Mouse (Mus musculus) liver, postnatal 0 days (tissue): ENCODE results near the gene Lrrc47. TPM values are rescaled to one million over a fixed set of nuclear protein-coding genes. Genes with fewer than 3 reads are reported as not detected.
A peak's percentile ranks its signal among the peaks of the same experiment; 100 is the strongest.

Source experiments
- ATAC-seq: fragments of 200-750 bp; cut with Nextera tagmentation; 2 replicates; pipeline ENCODE4 v1.8.0; 2017; ENCODE audit warnings: mild to moderate bottlenecking, moderate library complexity
- DNase-seq: peaks from one replicate; pipeline ENCODE4 v3.0.0-alpha.2; 2016
- H3K27ac ChIP-seq: fragments of 300-500 bp; sonication (generic); 2 replicates; pipeline ENCODE4 v1.5.1; 2014; ENCODE audit warnings: antibody characterized with exemption, moderate library complexity, mild to moderate bottlenecking, low read depth
- H3K27me3 ChIP-seq: fragments of 300-500 bp; sonication (generic); 2 replicates; pipeline ENCODE4 v1.6.1; 2014; ENCODE audit warnings: low read length, control low read depth, mixed read lengths; ENCODE audit not compliant: insufficient read depth
- H3K36me3 ChIP-seq: fragments of 300-500 bp; sonication (generic); replicated peaks from 2 replicates; pipeline ENCODE4 v1.6.1; 2014; ENCODE audit warnings: mild to moderate bottlenecking, control low read depth, low read length, moderate library complexity, mixed read lengths; ENCODE audit not compliant: insufficient read depth
- H3K4me1 ChIP-seq: fragments of 300-500 bp; sonication (generic); 2 replicates; pipeline ENCODE4 v1.6.1; 2014; ENCODE audit warnings: antibody characterized with exemption, mild to moderate bottlenecking, control low read depth; ENCODE audit not compliant: insufficient read depth
- H3K4me2 ChIP-seq: fragments of 300-500 bp; sonication (generic); 2 replicates; pipeline ENCODE4 v1.6.1; 2014; ENCODE audit warnings: low read depth, mild to moderate bottlenecking, low read length, moderate library complexity, mixed read lengths
- H3K4me3 ChIP-seq: fragments of 300-500 bp; sonication (generic); 2 replicates; pipeline ENCODE4 v1.5.1; 2014; ENCODE audit warnings: low read depth, low read length
- H3K9ac ChIP-seq: fragments of 300-500 bp; sonication (generic); replicated peaks from 2 replicates; pipeline ENCODE4 v1.6.1; 2014; ENCODE audit warnings: mild to moderate bottlenecking, moderate library complexity
- H3K9me3 ChIP-seq: fragments of 300-500 bp; sonication (generic); 2 replicates; pipeline ENCODE4 v1.6.1; 2016; ENCODE audit warnings: mild to moderate bottlenecking, control low read depth, low read length, mixed read lengths
- CTCF ChIP-seq: sonication (generic); IDR thresholded peaks from 2 replicates; pipeline ENCODE4 v1.5.1; 2016; ENCODE audit warnings: antibody characterized with exemption, low read depth
- EP300 ChIP-seq: IDR thresholded peaks from 2 replicates; pipeline ENCODE4 v1.6.1; 2016; ENCODE audit warnings: antibody characterized with exemption, low read depth, mild to moderate bottlenecking
- WGBS: fragments of 180-500 bp; shearing (Covaris S2); extraction: QIAGEN DNeasy Blood & Tissue Kit; methylation state at CpG from one replicate; pipeline ENCODE4 v1.1.7; 2014; ENCODE audit not compliant: insufficient replicate concordance; 5-methylcytosine and 5-hydroxymethylcytosine counted together
- polyA plus RNA-seq: library from polyadenylated mRNA; unstranded; fragments of >200 nt; fragmentation: Nextera tagmentation; extraction: Ambion mirVana; gene quantifications from 2 replicates; pipeline ENCODE4 v1.2.1, GENCODE M21; 2015

Lrrc47 gene
- polyA plus RNA-seq, 1 experiment from 2014 or later = 9.4 TPM

DNA sequence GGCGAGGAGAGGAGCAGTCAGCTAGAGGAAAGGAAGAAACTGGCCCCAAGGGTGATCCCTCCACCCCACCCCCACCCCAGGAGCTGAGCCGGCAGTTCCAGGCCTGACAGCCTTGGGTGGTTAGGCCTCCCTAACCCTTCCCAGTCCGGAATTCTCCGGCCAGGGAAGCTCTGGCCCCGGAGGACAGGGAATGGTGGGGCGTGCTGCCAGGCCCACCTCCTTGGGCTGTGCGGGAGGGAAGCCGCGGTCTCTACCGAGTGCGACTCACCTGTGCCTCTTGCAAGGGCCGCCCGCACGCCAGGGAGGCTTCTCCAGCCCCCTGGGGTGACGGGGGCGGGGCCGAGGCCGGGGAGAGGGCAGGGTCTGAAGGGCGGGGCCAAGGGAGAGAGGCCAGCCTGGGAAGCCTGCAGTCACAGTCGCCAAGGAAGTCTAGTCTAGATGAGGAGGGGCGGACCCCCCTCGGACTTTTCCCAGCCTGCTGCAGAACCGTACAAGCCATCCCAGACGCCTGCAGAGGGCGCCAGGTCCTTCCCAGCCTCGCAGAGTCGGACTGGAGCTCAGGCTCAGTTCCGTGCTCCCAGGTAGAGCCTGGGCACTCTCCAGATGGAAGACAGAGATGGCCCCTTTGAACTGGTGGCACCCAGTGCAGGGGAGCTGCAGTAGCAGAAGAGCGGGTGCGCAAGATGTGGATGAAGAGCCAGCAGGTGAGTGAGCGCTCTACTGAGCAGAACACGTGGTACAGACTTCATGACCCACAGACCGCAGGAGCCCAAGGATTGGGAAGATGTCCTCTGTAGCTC is 14.3 kb downstream of the Lrrc47 start, which contains the start of gene Smim1:
Gene Smim1, minus strand, starts transcription at position 590 of the 800 bp plus-strand sequence.
- Histone ChIP-seq H3K4me3 (peak within 1 kb of the TSS; percentile 84), H3K4me1 (peaks cover 31% of the 10 kb centered on the region), H3K4me2 (peak within 1 kb of the TSS; percentile 94), H3K27me3 (no peaks in the 10 kb centered on the region), H3K9ac (peak within 1 kb of the TSS; percentile 86), H3K9me3 (no peaks in the 10 kb centered on the region), H3K36me3 (peaks cover 21% of the 10 kb centered on the region), H3K27ac (peak within 1 kb of the TSS; percentile 89)
- DNase-seq (peak; percentile 85), ATAC-seq (peak; percentile 40)
- TF ChIP-seq CTCF (peak; percentile 72), EP300 (no peak)
- 3% methylated on average over 32 of the region's 33 CpGs for WGBS

DNA sequence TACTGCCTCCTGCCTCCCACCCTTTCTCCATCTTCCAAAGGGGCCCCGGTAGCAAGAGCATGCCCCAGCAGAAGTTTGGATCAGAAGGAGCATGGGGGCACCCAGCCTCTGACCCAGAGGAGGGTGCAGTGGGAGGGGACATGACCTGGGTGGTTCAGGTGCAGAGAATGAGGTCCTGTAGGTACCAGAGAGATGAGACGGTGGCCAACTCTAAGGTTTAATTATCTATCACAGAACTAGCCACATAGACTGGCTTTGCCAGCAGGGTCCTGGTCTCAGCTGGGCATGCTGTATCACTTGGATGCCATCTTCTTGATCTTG is 14.9 kb downstream of the Lrrc47 start:
- H3K4me2 ChIP-seq = peak overlapping the region; percentile 94
- peak overlapping the region; percentile 86 for H3K9ac ChIP-seq
- no peaks in the 10 kb centered on the region for H3K9me3 ChIP-seq
- no peak for TF ChIP-seq CTCF
- no peak for TF ChIP-seq EP300
- ATAC-seq = no peak
- WGBS = 24% methylated on average over 2 of the region's 2 CpGs
- H3K36me3 ChIP-seq = peaks cover 15% of the 10 kb centered on the region
- peaks cover 31% of the 10 kb centered on the region for H3K4me1 ChIP-seq
- peak overlapping the region; percentile 44; the same call in 1 of the 2 replicates for H3K27ac ChIP-seq
- DNase-seq = no peak
- no peaks in the 10 kb centered on the region for H3K27me3 ChIP-seq
- peak overlapping the region; percentile 84 for H3K4me3 ChIP-seq

DNA sequence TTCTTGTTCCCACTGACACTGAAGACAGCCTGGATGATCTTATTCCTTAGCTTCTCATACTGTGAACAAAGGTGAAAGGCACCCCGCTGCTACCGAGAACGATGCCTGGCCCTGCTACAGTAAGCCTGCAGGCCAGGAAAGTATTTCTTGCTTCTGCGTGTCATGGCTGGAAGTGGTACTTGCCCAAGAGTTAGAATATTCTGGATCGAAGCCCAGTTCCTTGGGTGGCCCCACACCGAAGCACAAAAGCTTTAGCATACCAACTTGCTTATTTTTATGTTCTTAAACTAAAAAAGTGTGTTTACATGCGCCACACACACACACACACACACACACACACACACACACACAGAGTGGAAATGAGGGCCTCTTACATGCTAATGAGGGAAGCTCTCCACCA is 16.5 kb downstream of the Lrrc47 start:
- Histone ChIP-seq H3K4me3 (no peak overlapping the region), H3K36me3 (peaks cover under 1% of the 10 kb centered on the region; the same call in 1 of the 2 replicates), H3K4me2 (no peak overlapping the region), H3K4me1 (peaks cover 30% of the 10 kb centered on the region), H3K9ac (no peak overlapping the region), H3K27ac (no peak overlapping the region), H3K9me3 (no peaks in the 10 kb centered on the region), H3K27me3 (no peaks in the 10 kb centered on the region)
- DNase-seq = no peak
- WGBS = 79% methylated on average over 7 of the region's 7 CpGs
- TF ChIP-seq EP300 (no peak), CTCF (no peak)
- no peak for ATAC-seq

DNA sequence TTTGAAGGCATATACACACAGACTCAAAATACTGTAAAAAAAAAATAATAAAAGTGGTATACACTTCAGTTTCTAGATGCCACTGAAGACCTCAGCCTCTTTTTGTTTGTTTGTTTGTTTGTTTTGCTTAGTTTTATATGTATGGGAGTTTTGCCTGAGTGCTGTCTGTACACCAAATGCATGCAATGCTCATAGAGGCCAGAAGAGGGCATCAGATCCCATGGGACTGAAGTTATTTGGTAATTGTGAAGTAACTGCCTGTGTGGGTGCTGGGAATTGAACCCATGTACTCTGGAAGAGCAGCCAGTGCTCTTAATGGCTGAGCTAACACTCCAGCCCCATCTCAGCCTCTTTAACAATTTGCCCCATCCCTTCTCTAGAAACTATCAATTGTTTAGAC is 17.1 kb downstream of the Lrrc47 start:
- Histone ChIP-seq H3K4me3 (no peak overlapping the region), H3K4me1 (peaks cover 26% of the 10 kb centered on the region)
- peak; percentile 38 for DNase-seq

DNA sequence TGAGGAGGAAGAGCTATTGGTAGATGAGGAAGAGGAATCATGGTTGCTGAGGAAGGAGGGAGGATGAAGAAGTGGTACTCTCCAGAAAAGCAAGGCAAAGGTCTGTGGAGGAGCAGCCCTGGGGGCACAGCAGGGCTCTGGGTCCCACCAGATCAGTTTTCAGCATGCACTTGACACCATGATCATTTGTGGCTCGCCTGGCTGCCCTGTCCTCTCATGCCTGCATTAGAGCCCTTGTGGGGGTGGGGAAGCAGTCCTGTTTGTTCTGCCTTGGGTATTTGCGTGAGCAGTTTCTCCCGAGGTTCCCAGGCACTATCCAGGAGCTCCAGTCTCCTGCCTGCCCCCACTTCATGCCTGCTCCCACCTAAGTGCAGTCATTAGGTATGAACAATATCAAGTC is 25.6 kb downstream of the Lrrc47 start:
- Histone ChIP-seq H3K4me1 (no peaks in the 10 kb centered on the region), H3K27ac (no peak overlapping the region), H3K36me3 (no peaks in the 10 kb centered on the region), H3K4me3 (no peak overlapping the region), H3K27me3 (no peaks in the 10 kb centered on the region), H3K4me2 (no peak overlapping the region), H3K9me3 (no peaks in the 10 kb centered on the region), H3K9ac (no peak overlapping the region)
- no peak for DNase-seq
- 26% methylated on average over 3 of the region's 3 CpGs for WGBS
- TF ChIP-seq CTCF (no peak), EP300 (no peak)
- no peak for ATAC-seq

More for the DNA sequence above, 17.1 kb downstream of the Lrrc47 start:
- Histone ChIP-seq H3K4me2 (no peak overlapping the region), H3K9me3 (no peaks in the 10 kb centered on the region), H3K27me3 (no peaks in the 10 kb centered on the region), H3K36me3 (no peaks in the 10 kb centered on the region), H3K27ac (no peak overlapping the region), H3K9ac (no peak overlapping the region)
- no peak for ATAC-seq
- TF ChIP-seq EP300 (no peak), CTCF (peak; percentile 74)

DNA sequence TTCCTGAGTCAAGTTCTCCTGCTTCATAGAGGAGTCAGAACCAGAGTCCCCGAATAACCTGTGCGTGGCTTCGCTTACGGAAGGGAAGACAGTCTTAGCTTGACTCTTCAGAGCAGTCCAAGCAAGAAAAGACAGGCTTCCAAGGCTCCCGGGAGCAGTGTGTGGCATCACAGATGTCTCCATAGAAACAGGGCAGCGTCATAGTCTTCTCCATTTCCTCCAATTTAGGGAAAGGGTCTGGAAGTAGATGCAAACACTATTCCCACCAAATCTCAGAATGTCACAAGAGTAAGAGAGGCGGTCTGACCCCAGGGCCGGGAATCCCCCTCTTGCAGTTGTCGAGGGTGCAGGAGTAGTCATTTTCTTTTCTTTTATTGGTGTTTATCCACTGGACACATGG is 31.0 kb downstream of the Lrrc47 start, which contains the start of gene Ccdc27:
Gene Ccdc27, minus strand, starts transcription at position 101 of the 400 bp plus-strand sequence.
- Histone ChIP-seq H3K27ac (no peak within 1 kb of the TSS), H3K27me3 (no peaks in the 10 kb centered on the region), H3K4me1 (no peaks in the 10 kb centered on the region), H3K9ac (no peak within 1 kb of the TSS), H3K36me3 (no peaks in the 10 kb centered on the region), H3K4me3 (no peak within 1 kb of the TSS), H3K4me2 (no peak within 1 kb of the TSS), H3K9me3 (no peaks in the 10 kb centered on the region)
- DNase-seq (no peak), ATAC-seq (no peak)
- WGBS = 73% methylated on average over 9 of the region's 9 CpGs
- TF ChIP-seq CTCF = no peak
